Mouse (Mus musculus): ENCODE data around the gene Ch25h.

GRCm38 (mm10) chr19:34441979-34442378, 33.0 kb downstream of the Ch25h start:
- TF ChIP-seq EP300 (IDR thresholded peaks at IDR 0.05; ENCODE audit: low read length) (0 out of 2 replicates have a peak, but pooled peaks have one; percentile 13), POLR2A (IDR thresholded peaks at IDR 0.05; ENCODE audit: low read depth, low read length) (no peak)

Data from CH12.LX (cell line).